Mouse (Mus musculus) G1E (cell line): ENCODE measurements around the gene Btla. TPM values are rescaled to one million over a fixed set of nuclear protein-coding genes. Genes with fewer than 3 reads are reported as not detected.

ENCODE experiments used
- ATAC-seq: 2 replicates; pipeline ENCODE4 v1.8.0; 2016; ENCODE audit warnings: mild to moderate bottlenecking; ENCODE audit not compliant: insufficient number of reproducible peaks, poor library complexity, low FRiP score, severe bottlenecking; ENCODE audit errors: extremely low read depth
- DNase-seq: peaks from one replicate; pipeline ENCODE4 v3.0.0; 2012; ENCODE audit warnings: low spot score
- H3K27me3 ChIP-seq: 2 replicates; pipeline ENCODE4 v1.6.1; 2012; ENCODE audit warnings: mild to moderate bottlenecking, low read length, inconsistent platforms; ENCODE audit not compliant: insufficient read depth
- H3K36me3 ChIP-seq: replicated peaks from 2 replicates; pipeline ENCODE3; 2012; ENCODE audit warnings: mild to moderate bottlenecking, inconsistent platforms
- H3K4me1 ChIP-seq: 2 replicates; pipeline ENCODE4 v1.6.1; 2012; ENCODE audit warnings: low read depth, low read length, inconsistent platforms, mixed read lengths; ENCODE audit not compliant: insufficient read depth
- H3K4me3 ChIP-seq: 2 replicates; pipeline ENCODE4 v1.5.1; 2012; ENCODE audit warnings: low read depth, mild to moderate bottlenecking, inconsistent platforms, low read length, moderate library complexity, mixed read lengths
- H3K9me3 ChIP-seq: replicated peaks from 2 replicates; pipeline ENCODE4 v1.6.1; 2012; ENCODE audit warnings: inconsistent platforms
- CTCF ChIP-seq: IDR thresholded peaks from 2 replicates; pipeline ENCODE4 v1.5.1; 2012; ENCODE audit warnings: low read depth, low read length, inconsistent platforms, mixed read lengths
- GATA1 ChIP-seq: IDR thresholded peaks from 2 replicates; pipeline ENCODE4 v1.6.1; 2012; ENCODE audit warnings: borderline replicate concordance, low read length, inconsistent platforms, mixed read lengths
- GATA2 ChIP-seq: IDR thresholded peaks from 2 replicates; pipeline ENCODE4 v1.6.1; 2012; ENCODE audit warnings: low read depth, low read length, inconsistent platforms, borderline replicate concordance
- POLR2AphosphoS5 ChIP-seq: IDR thresholded peaks from 2 replicates; pipeline ENCODE4 v1.6.1; 2012; ENCODE audit warnings: low read depth, low read length, inconsistent platforms; ENCODE audit not compliant: insufficient replicate concordance
- TAL1 ChIP-seq: conservative IDR thresholded peaks from 2 replicates; pipeline ENCODE4 v1.6.1; 2012; ENCODE audit warnings: low read depth, low read length, inconsistent platforms, mixed read lengths
- polyA plus RNA-seq: library from polyadenylated mRNA; stranded (reverse); fragments of >175 nt; gene quantifications from 2 replicates; pipeline ENCODE4 v1.2.3, GENCODE M21; 2012
- total RNA-seq, 2 experiments: library from RNA; stranded (forward) in 1 of 2; stranded (reverse) in 1 of 2; fragments of 200-1000 nt in 1 of 2; fragments of >200 nt in 1 of 2; fragmentation: Nextera tagmentation in 1 of 2; gene quantifications; 2 replicates each; pipeline ENCODE4 v1.2.3; 2014 to 2017

Btla gene
- total and polyA plus RNA-seq, 3 experiments, result 0.22 TPM; not detected in 2

GRCm38 (mm10) chr16:45233007-45233406, 8.9 kb downstream of the Btla start:
- Histone ChIP-seq H3K27me3 (no peaks in the 10 kb centered on the region; the same call in 1 of the 2 replicates), H3K36me3 (no peaks in the 10 kb centered on the region), H3K9me3 (no peaks in the 10 kb centered on the region), H3K4me1 (no peaks in the 10 kb centered on the region), H3K4me3 (no peak overlapping the region)
- DNase-seq (no peak), ATAC-seq (no peak)
- TF ChIP-seq CTCF, result no peak
- TF ChIP-seq GATA1, result no peak
- TF ChIP-seq TAL1, result no peak
- TF ChIP-seq GATA2, result no peak
- no peak for TF ChIP-seq POLR2AphosphoS5

DNA sequence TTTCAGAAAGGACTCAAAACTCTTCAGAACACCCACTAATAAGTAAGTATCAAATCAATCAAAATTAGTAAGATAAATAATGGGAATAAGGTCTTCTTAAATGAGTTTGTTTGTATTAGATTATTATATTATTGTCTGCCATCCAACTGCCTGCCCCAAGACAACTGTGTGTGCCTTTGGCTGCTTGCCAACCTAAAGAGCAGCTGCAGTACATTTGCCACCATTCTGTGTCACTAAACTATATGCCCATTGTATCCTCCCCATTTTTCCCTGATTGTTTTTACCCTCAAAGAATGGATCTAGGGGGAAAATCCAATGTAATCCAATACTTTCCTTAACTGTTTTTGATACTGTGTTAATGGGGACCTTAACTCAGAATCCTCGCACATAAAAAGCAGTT, 18.6 kb downstream of the Btla start:
- Histone ChIP-seq H3K27me3 (no peaks in the 10 kb centered on the region), H3K36me3 (no peaks in the 10 kb centered on the region), H3K4me1 (no peaks in the 10 kb centered on the region), H3K4me3 (no peak overlapping the region), H3K9me3 (no peaks in the 10 kb centered on the region)
- TF ChIP-seq CTCF (no peak), GATA1 (no peak), GATA2 (no peak)
- DNase-seq (no peak), ATAC-seq (no peak)

DNA sequence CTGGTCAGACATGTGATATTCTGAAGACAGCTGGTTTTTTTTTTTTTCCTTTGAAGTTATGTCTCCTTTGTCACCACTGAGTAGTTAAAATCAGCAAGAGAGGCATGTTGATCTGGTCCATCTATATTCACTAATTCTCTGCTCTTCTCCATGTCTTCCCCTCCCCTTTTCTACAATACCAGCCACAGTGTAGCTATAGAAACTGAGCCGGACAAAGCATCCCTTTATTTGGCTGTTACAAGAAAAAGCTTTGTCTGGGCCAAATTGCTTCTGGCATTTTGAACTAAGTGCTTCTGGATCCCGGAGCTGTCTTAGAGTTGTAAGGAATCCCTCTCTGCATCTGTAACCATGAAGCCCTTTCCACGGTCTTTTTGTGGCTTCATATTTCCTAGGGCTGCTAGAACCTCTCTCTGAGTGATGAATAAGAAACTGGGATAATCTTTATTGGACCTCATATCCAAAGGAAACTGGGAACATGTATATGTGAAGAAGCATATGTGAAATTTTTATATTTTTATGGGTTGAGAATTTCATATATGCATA, 20.9 kb downstream of the Btla start:
- H3K27me3 ChIP-seq, result no peaks in the 10 kb centered on the region
- no peak for DNase-seq
- no peak overlapping the region for H3K4me3 ChIP-seq
- no peaks in the 10 kb centered on the region for H3K9me3 ChIP-seq
- ATAC-seq, result no peak
- H3K4me1 ChIP-seq, result no peaks in the 10 kb centered on the region
- TF ChIP-seq POLR2AphosphoS5 (no peak), TAL1 (no peak), CTCF (no peak), GATA1 (no peak), GATA2 (no peak)
- no peaks in the 10 kb centered on the region for H3K36me3 ChIP-seq

DNA sequence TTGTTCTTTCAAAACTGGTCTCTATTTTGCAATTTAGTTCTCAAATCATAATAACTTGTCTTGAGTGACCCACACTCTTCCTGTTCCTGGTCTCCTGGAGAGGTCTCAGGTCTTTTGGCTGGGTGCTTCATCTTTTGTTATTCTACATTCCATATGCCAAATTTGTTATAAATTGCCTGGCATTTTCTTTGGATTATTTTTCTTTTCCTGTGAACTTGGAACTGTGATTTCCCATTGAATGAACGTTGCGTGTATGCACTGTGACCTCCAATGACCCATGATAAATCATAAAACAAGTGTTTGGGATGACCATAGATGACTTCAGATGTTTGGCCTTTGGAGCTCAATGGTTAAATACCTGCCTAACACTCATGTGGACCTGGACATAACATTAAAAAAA, 25.6 kb downstream of the Btla start:
- Histone ChIP-seq H3K4me3 (no peak overlapping the region), H3K36me3 (no peaks in the 10 kb centered on the region), H3K4me1 (no peaks in the 10 kb centered on the region), H3K27me3 (no peaks in the 10 kb centered on the region; the same call in 1 of the 2 replicates), H3K9me3 (no peaks in the 10 kb centered on the region)
- TF ChIP-seq POLR2AphosphoS5 (no peak), CTCF (no peak), GATA1 (no peak), GATA2 (no peak), TAL1 (no peak)
- DNase-seq, result no peak
- no peak for ATAC-seq

- no peaks in the 10 kb centered on the region for H3K4me1 ChIP-seq
- DNase-seq (no peak), ATAC-seq (no peak)
- H3K9me3 ChIP-seq, result no peaks in the 10 kb centered on the region
- TF ChIP-seq GATA2, result no peak
- TF ChIP-seq CTCF, result no peak
- no peak for TF ChIP-seq GATA1
- no peak for TF ChIP-seq POLR2AphosphoS5
- no peak for TF ChIP-seq TAL1
- H3K4me3 ChIP-seq, result no peak overlapping the region
- no peaks in the 10 kb centered on the region for H3K36me3 ChIP-seq
- H3K27me3 ChIP-seq, result no peaks in the 10 kb centered on the region; the same call in 1 of the 2 replicates
These were observed 26.2 kb downstream of the Btla start for GRCm38 (mm10) chr16:45250317-45250716.

DNA sequence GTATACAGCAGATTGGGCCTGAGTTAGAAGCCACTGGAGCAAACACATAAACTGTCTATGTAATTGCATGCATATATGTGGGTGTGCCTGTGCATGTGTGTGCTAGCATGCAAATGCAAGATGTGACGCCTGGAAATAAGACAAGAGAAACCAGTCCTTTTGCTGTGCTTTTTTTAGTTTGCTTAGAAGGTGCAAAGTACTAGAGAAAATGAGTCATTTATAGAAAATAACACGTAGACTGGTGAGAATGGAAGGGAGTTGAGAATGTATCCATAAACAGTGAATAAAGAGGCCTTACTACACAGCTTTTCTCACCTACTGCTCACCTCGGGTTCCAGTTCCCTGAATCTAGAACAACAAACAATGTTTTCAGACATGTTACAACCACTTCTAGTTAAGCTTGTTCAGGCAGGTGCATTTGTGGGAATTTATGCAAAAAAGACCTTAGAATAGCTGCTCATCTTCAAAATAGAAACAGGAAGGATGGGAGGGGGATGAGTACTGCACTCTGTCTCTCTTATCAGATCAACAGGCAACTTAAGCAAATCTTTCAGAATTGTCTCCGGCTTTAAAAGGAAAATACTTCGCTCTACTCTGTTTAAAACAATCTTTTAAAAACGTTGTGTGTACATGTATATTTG, 27.8 kb downstream of the Btla start:
- TF ChIP-seq GATA1 (no peak), TAL1 (no peak), POLR2AphosphoS5 (no peak)
- Histone ChIP-seq H3K27me3 (no peaks in the 10 kb centered on the region; the same call in 1 of the 2 replicates), H3K4me1 (no peaks in the 10 kb centered on the region), H3K9me3 (no peaks in the 10 kb centered on the region), H3K4me3 (no peak overlapping the region), H3K36me3 (no peaks in the 10 kb centered on the region)
- DNase-seq (no peak), ATAC-seq (no peak)
